Comparison of ENCODE assay signal across 16 mouse cellular contexts in genomic region chr8:90353960-90354540, GRCm38 (mm10). TPM values are rescaled to one million over a fixed set of nuclear protein-coding genes. Genes with fewer than 3 reads are reported as not detected.
A peak's percentile ranks its signal among the peaks of the same experiment; 100 is the strongest.
DNase-seq lines count a peak whose midpoint lies in the region; ATAC-seq and TF ChIP-seq lines count a peak whose summit lies in the region.
"Had no signal": no experiment of that assay in that cellular context is flagged by ENCODE, and none has a peak within 500 bp of the region (broad histone marks: within the 10 kb centered on the region; RNA-seq: fewer than 3 reads in every experiment).

No protein-coding gene starts in this region.

- H3K4me1 ChIP-seq in forebrain, embryonic 14.5 days (ENCODE audit: control insufficient read depth, insufficient read depth, low read length), result peaks cover 14% of the 10 kb centered on the region
- peaks cover 30% of the 10 kb centered on the region for H3K4me1 ChIP-seq in forebrain, embryonic 12.5 days
- H3K4me1 ChIP-seq in hindbrain, postnatal 0 days (ENCODE audit: insufficient read depth, low read length), result 0 out of 2 replicates have a peak, but pooled peaks cover 6% of the 10 kb centered on the region
- H3K4me1 ChIP-seq in neural tube, embryonic 13.5 days (replicated peaks), result peaks cover 26% of the 10 kb centered on the region
- H3K4me1 ChIP-seq: limb, embryonic 13.5 days had no signal

- H3K9ac ChIP-seq in forebrain, embryonic 14.5 days (ENCODE audit: low read length), result no peak overlapping the region
- no peak overlapping the region for H3K9ac ChIP-seq in forebrain, embryonic 12.5 days
- no peak overlapping the region for H3K9ac ChIP-seq in hindbrain, postnatal 0 days (replicated peaks; ENCODE audit: low read length)
- H3K9ac ChIP-seq in neural tube, embryonic 13.5 days, result no peak overlapping the region
- H3K9ac ChIP-seq: limb, embryonic 13.5 days had no signal

- H3K9me3 ChIP-seq in forebrain, embryonic 14.5 days (replicated peaks; ENCODE audit: control insufficient read depth, low read length), result no peaks in the 10 kb centered on the region
- H3K9me3 ChIP-seq in forebrain, embryonic 12.5 days, result no peaks in the 10 kb centered on the region
- H3K9me3 ChIP-seq in hindbrain, postnatal 0 days (ENCODE audit: low read length), result no peaks in the 10 kb centered on the region
- H3K9me3 ChIP-seq in neural tube, embryonic 13.5 days, result no peaks in the 10 kb centered on the region
- H3K9me3 ChIP-seq: limb, embryonic 13.5 days had no signal

- 18% methylated on average over 16 of the region's 16 CpGs for WGBS in forebrain, embryonic 14.5 days
- 22% methylated on average over 16 of the region's 16 CpGs for WGBS in forebrain, embryonic 12.5 days
- WGBS in hindbrain, postnatal 0 days, result 17% methylated on average over 16 of the region's 16 CpGs
- 18% methylated on average over 16 of the region's 16 CpGs for WGBS in neural tube, embryonic 13.5 days

- ATAC-seq in forebrain, embryonic 14.5 days, result no peak
- ATAC-seq in forebrain, embryonic 12.5 days (ENCODE audit: low FRiP score), result no peak
- no peak for ATAC-seq in hindbrain, postnatal 0 days
- ATAC-seq in neural tube, embryonic 13.5 days (ENCODE audit: low read depth), result no peak

- TF ChIP-seq CTCF in hindbrain, postnatal 0 days (IDR thresholded peaks at IDR 0.05; ENCODE audit: low read depth), result no peak

- H3K27ac ChIP-seq in forebrain, embryonic 14.5 days (ENCODE audit: low read depth, low read length), result no peak overlapping the region
- no peak overlapping the region for H3K27ac ChIP-seq in forebrain, embryonic 12.5 days
- no peak overlapping the region for H3K27ac ChIP-seq in hindbrain, postnatal 0 days
- H3K27ac ChIP-seq in neural tube, embryonic 13.5 days (replicated peaks), result 0 out of 2 replicates have a peak overlapping the region, but pooled peaks have one; percentile 13
- H3K27ac ChIP-seq: limb, embryonic 13.5 days had no signal

- H3K4me2 ChIP-seq in forebrain, embryonic 14.5 days (ENCODE audit: low read length), result 0 out of 2 replicates have a peak overlapping the region, but pooled peaks have one; percentile 12
- H3K4me2 ChIP-seq in forebrain, embryonic 12.5 days, result no peak overlapping the region
- peak overlapping the region; percentile 26; the same call in 1 of the 2 replicates for H3K4me2 ChIP-seq in hindbrain, postnatal 0 days (ENCODE audit: low read depth, low read length)
- H3K4me2 ChIP-seq in neural tube, embryonic 13.5 days, result no peak overlapping the region
- H3K4me2 ChIP-seq: limb, embryonic 13.5 days had no signal

- no peaks in the 10 kb centered on the region for H3K27me3 ChIP-seq in forebrain, embryonic 14.5 days (replicated peaks; ENCODE audit: control insufficient read depth, insufficient read depth, low read length)
- H3K27me3 ChIP-seq in forebrain, embryonic 12.5 days, result peaks cover 15% of the 10 kb centered on the region; the same call in 1 of the 2 replicates
- no peaks in the 10 kb centered on the region for H3K27me3 ChIP-seq in hindbrain, postnatal 0 days (ENCODE audit: insufficient read depth, low read length)
- H3K27me3 ChIP-seq in neural tube, embryonic 13.5 days, result no peaks in the 10 kb centered on the region; the same call in 1 of the 2 replicates

- no peaks in the 10 kb centered on the region for H3K36me3 ChIP-seq in forebrain, embryonic 14.5 days (ENCODE audit: control insufficient read depth, insufficient read depth, low read length)
- H3K36me3 ChIP-seq in forebrain, embryonic 12.5 days (replicated peaks), result no peaks in the 10 kb centered on the region
- no peaks in the 10 kb centered on the region for H3K36me3 ChIP-seq in hindbrain, postnatal 0 days (ENCODE audit: insufficient read depth, low read length)
- H3K36me3 ChIP-seq in neural tube, embryonic 13.5 days, result no peaks in the 10 kb centered on the region
- H3K36me3 ChIP-seq: limb, embryonic 13.5 days had no signal

- DNase-seq in forebrain, embryonic 14.5 days (ENCODE audit: low spot score), result peak; percentile 34
- DNase-seq in embryo, embryonic 10.5 days (ENCODE audit: low spot score), result peak; percentile 73
- no peak for DNase-seq in hindbrain, postnatal 0 days (ENCODE audit: low spot score)
- DNase-seq in layer of hippocampus, postnatal 25 days (ENCODE audit: extremely low spot score in 1 of 2, low spot score in 1 of 2), result no peak
- DNase-seq in adrenal gland, postnatal 36 days, result no peak
- no peak for DNase-seq in heart, adult 8-10 months (ENCODE audit: low spot score)
- DNase-seq: adrenal gland, adult 8-10 months; cerebellum, postnatal 36 days; heart, adult 18-20 months; kidney, adult 18-20 months; kidney, postnatal 4 days; layer of hippocampus, postnatal 36 days; thymus, postnatal 25 days had no signal

- no peak overlapping the region for H3K4me3 ChIP-seq in forebrain, embryonic 14.5 days (ENCODE audit: low read depth, low read length)
- no peak overlapping the region for H3K4me3 ChIP-seq in forebrain, embryonic 12.5 days (replicated peaks)
- no peak overlapping the region for H3K4me3 ChIP-seq in hindbrain, postnatal 0 days (ENCODE audit: low read length)
- no peak overlapping the region for H3K4me3 ChIP-seq in neural tube, embryonic 13.5 days
- H3K4me3 ChIP-seq: limb, embryonic 13.5 days had no signal

RNA-seq across cellular contexts. Expression of gene Tox3, which starts 5.9 kb away (rescaled TPM):
- 18.8 and 20.2 TPM in 2 replicates for polyA plus RNA-seq in forebrain, embryonic 14.5 days (2014; fragmentation: Nextera tagmentation; extraction: Ambion mirVana)
- 34.2 and 41.3 TPM in 2 replicates for polyA plus RNA-seq in forebrain, embryonic 12.5 days (2016; fragmentation: Nextera tagmentation; extraction: Ambion mirVana)
- total RNA-seq in hindbrain, postnatal 0 days (2014; rRNA removed), result 31.4 and 33.1 TPM in 2 replicates
- polyA plus RNA-seq in hindbrain, postnatal 0 days (2015; fragmentation: Nextera tagmentation; extraction: Ambion mirVana), result 21.2 and 22.2 TPM in 2 replicates
- polyA plus RNA-seq in neural tube, embryonic 13.5 days (2015; fragmentation: Nextera tagmentation; extraction: Ambion mirVana), result 35.3 and 39.2 TPM in 2 replicates
- 10 to 100 TPM; 12.4 to 12.7 TPM for total RNA-seq in layer of hippocampus, postnatal 25 days (2021)
- 1 to 10 TPM; 2.8 to 3.1 TPM for total RNA-seq in adrenal gland, postnatal 36 days (2021)
- total RNA-seq in heart, adult 8-10 months (2022), result 1 to 10 TPM; 1.9 to 2.7 (median 2.3) TPM

Comparison
In these comparisons a context has a peak if more than half of its experiments do, and no peak if none do; other contexts are left out.
1. H3K4me2 ChIP-seq: peak in forebrain, embryonic 14.5 days (single experiment) and hindbrain, postnatal 0 days (single experiment); none in forebrain, embryonic 12.5 days (single experiment) and neural tube, embryonic 13.5 days (single experiment).
2. DNase-seq: peak in forebrain, embryonic 14.5 days (single experiment) and embryo, embryonic 10.5 days (single experiment); none in hindbrain, postnatal 0 days (single experiment), layer of hippocampus, postnatal 25 days (0 of 2), adrenal gland, postnatal 36 days (0 of 2) and heart, adult 8-10 months (single experiment).